Mouse (Mus musculus) G1E (cell line): ENCODE measurements around the gene Celf1. TPM values are rescaled to one million over a fixed set of nuclear protein-coding genes. Genes with fewer than 3 reads are reported as not detected.
"Not testable (repeated sequence)": the region's sequence is repeated elsewhere in the genome, so short reads cannot be mapped to it uniquely, and the experiment has no call there.

Experiments
- ATAC-seq: 2 replicates; pipeline ENCODE4 v1.8.0; 2016; ENCODE audit warnings: mild to moderate bottlenecking; ENCODE audit not compliant: insufficient number of reproducible peaks, poor library complexity, low FRiP score, severe bottlenecking; ENCODE audit errors: extremely low read depth
- DNase-seq: peaks from one replicate; pipeline ENCODE4 v3.0.0; 2012; ENCODE audit warnings: low spot score
- H3K27me3 ChIP-seq: 2 replicates; pipeline ENCODE4 v1.6.1; 2012; ENCODE audit warnings: mild to moderate bottlenecking, low read length, inconsistent platforms; ENCODE audit not compliant: insufficient read depth
- H3K36me3 ChIP-seq: replicated peaks from 2 replicates; pipeline ENCODE3; 2012; ENCODE audit warnings: mild to moderate bottlenecking, inconsistent platforms
- H3K4me1 ChIP-seq: 2 replicates; pipeline ENCODE4 v1.6.1; 2012; ENCODE audit warnings: low read depth, low read length, inconsistent platforms, mixed read lengths; ENCODE audit not compliant: insufficient read depth
- H3K4me3 ChIP-seq: 2 replicates; pipeline ENCODE4 v1.5.1; 2012; ENCODE audit warnings: low read depth, mild to moderate bottlenecking, inconsistent platforms, low read length, moderate library complexity, mixed read lengths
- H3K9me3 ChIP-seq: replicated peaks from 2 replicates; pipeline ENCODE4 v1.6.1; 2012; ENCODE audit warnings: inconsistent platforms
- CTCF ChIP-seq: IDR thresholded peaks from 2 replicates; pipeline ENCODE4 v1.5.1; 2012; ENCODE audit warnings: low read depth, low read length, inconsistent platforms, mixed read lengths
- GATA1 ChIP-seq: IDR thresholded peaks from 2 replicates; pipeline ENCODE4 v1.6.1; 2012; ENCODE audit warnings: borderline replicate concordance, low read length, inconsistent platforms, mixed read lengths
- GATA2 ChIP-seq: IDR thresholded peaks from 2 replicates; pipeline ENCODE4 v1.6.1; 2012; ENCODE audit warnings: low read depth, low read length, inconsistent platforms, borderline replicate concordance
- POLR2AphosphoS5 ChIP-seq: IDR thresholded peaks from 2 replicates; pipeline ENCODE4 v1.6.1; 2012; ENCODE audit warnings: low read depth, low read length, inconsistent platforms; ENCODE audit not compliant: insufficient replicate concordance
- TAL1 ChIP-seq: conservative IDR thresholded peaks from 2 replicates; pipeline ENCODE4 v1.6.1; 2012; ENCODE audit warnings: low read depth, low read length, inconsistent platforms, mixed read lengths
- polyA plus RNA-seq: library from polyadenylated mRNA; stranded (reverse); fragments of >175 nt; gene quantifications from 2 replicates; pipeline ENCODE4 v1.2.3, GENCODE M21; 2012
- total RNA-seq, 2 experiments: library from RNA; stranded (forward) in 1 of 2; stranded (reverse) in 1 of 2; fragments of 200-1000 nt in 1 of 2; fragments of >200 nt in 1 of 2; fragmentation: Nextera tagmentation in 1 of 2; gene quantifications; 2 replicates each; pipeline ENCODE4 v1.2.3; 2014 to 2017

Celf1 gene
- total and polyA plus RNA-seq, 3 experiments = 66.2 to 97.1 (median 67.0) TPM

GRCm38 (mm10) chr2:91015386-91015785 lies 75.2 kb downstream of the Celf1 start:
- no peak for TF ChIP-seq TAL1
- TF ChIP-seq GATA1 = no peak
- no peak for TF ChIP-seq CTCF
- TF ChIP-seq GATA2 = no peak
- TF ChIP-seq POLR2AphosphoS5 = no peak
- Histone ChIP-seq H3K9me3 (no peaks in the 10 kb centered on the region), H3K36me3 (peaks cover 90% of the 10 kb centered on the region), H3K4me3 (no peak overlapping the region), H3K27me3 (no peaks in the 10 kb centered on the region), H3K4me1 (peaks cover 4% of the 10 kb centered on the region; the same call in 1 of the 2 replicates)
- no peak for ATAC-seq
- no peak for DNase-seq

GRCm38 (mm10) chr2:91018061-91018788 lies 78.0 kb downstream of the Celf1 start:
- no peak for DNase-seq
- Histone ChIP-seq H3K4me1 (peaks cover 4% of the 10 kb centered on the region; the same call in 1 of the 2 replicates), H3K27me3 (no peaks in the 10 kb centered on the region), H3K9me3 (no peaks in the 10 kb centered on the region), H3K36me3 (peaks cover 84% of the 10 kb centered on the region), H3K4me3 (no peak overlapping the region)
- no peak for ATAC-seq
- no peak for TF ChIP-seq TAL1
- no peak for TF ChIP-seq GATA2
- TF ChIP-seq GATA1 = no peak
- TF ChIP-seq POLR2AphosphoS5 = no peak
- no peak for TF ChIP-seq CTCF

- H3K4me3 ChIP-seq = no peak overlapping the region
- peaks cover 79% of the 10 kb centered on the region for H3K36me3 ChIP-seq
- no peaks in the 10 kb centered on the region for H3K27me3 ChIP-seq
- ATAC-seq = no peak
- H3K4me1 ChIP-seq = peaks cover 19% of the 10 kb centered on the region
- no peak for TF ChIP-seq CTCF
- no peak for TF ChIP-seq GATA2
- TF ChIP-seq POLR2AphosphoS5 = no peak
- no peak for TF ChIP-seq GATA1
- TF ChIP-seq TAL1 = no peak
- DNase-seq = no peak
- H3K9me3 ChIP-seq = no peaks in the 10 kb centered on the region
Observed at GRCm38 (mm10) chr2:91019911-91020310, 79.7 kb downstream of the Celf1 start.

GRCm38 (mm10) chr2:91022266-91022665 lies 82.1 kb downstream of the Celf1 start:
- H3K9me3 ChIP-seq, DNase-seq, ATAC-seq, H3K4me3 ChIP-seq, H3K27me3 ChIP-seq: not testable (repeated sequence)
- peaks cover 41% of the 10 kb centered on the region for H3K4me1 ChIP-seq
- H3K36me3 ChIP-seq = peaks cover 65% of the 10 kb centered on the region

DNA sequence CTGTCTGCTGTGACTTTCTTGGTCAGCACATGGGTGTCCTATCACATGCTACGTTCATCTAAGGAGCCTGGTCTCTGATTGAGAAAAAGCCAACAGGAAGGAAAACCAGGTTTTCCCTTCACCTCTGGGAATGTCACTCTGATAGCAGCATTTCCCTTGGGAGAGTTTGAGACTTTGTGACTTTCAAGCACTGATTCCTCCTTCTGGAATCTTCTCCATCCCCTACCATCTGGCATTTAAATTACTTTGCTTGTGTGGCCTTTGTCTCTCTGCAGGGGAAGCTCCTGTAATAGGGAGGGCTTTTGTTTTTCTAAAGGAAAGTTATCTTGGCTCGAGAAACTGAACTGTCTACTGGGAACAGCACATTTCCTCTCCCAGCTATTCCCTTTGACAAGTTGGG lies 82.9 kb downstream of the Celf1 start:
- H3K9me3 ChIP-seq = no peaks in the 10 kb centered on the region
- no peak overlapping the region for H3K4me3 ChIP-seq
- DNase-seq (no peak), ATAC-seq (no peak)
- no peaks in the 10 kb centered on the region for H3K27me3 ChIP-seq
- H3K4me1 ChIP-seq = peaks cover 45% of the 10 kb centered on the region
- no peak for TF ChIP-seq CTCF
- TF ChIP-seq POLR2AphosphoS5 = no peak
- TF ChIP-seq GATA1 = no peak
- no peak for TF ChIP-seq GATA2
- no peak for TF ChIP-seq TAL1
- H3K36me3 ChIP-seq = peaks cover 56% of the 10 kb centered on the region

- DNase-seq = no peak
- H3K4me1 ChIP-seq = peaks cover 53% of the 10 kb centered on the region
- no peak for ATAC-seq
- TF ChIP-seq POLR2AphosphoS5 (no peak), GATA1 (no peak), TAL1 (no peak), CTCF (no peak), GATA2 (no peak)
- no peaks in the 10 kb centered on the region for H3K9me3 ChIP-seq
- H3K27me3 ChIP-seq = no peaks in the 10 kb centered on the region
- no peak overlapping the region for H3K4me3 ChIP-seq
- H3K36me3 ChIP-seq = peaks cover 49% of the 10 kb centered on the region
Observed at GRCm38 (mm10) chr2:91023956-91024355, 83.8 kb downstream of the Celf1 start.
